Mouse (Mus musculus) cerebellum, postnatal 4 days (tissue): ENCODE data around the gene Rptor.

Experiments used
- DNase-seq, 2 experiments: peaks; one replicate each; pipeline ENCODE4 v3.0.0; 2022; ENCODE audit warnings: low spot score in 2 of 2, mixed read lengths in 1 of 2

Gene Rptor

GRCm38 (mm10) chr11:119689936-119690335 lies 87.2 kb downstream of the Rptor start:
- no peak for DNase-seq

- DNase-seq, result no peak
Observed at GRCm38 (mm10) chr11:119692196-119692910, 89.6 kb downstream of the Rptor start.

GRCm38 (mm10) chr11:119692911-119693261 lies 90.2 kb downstream of the Rptor start:
- DNase-seq, result no peak

- DNase-seq, result no peak
Observed at GRCm38 (mm10) chr11:119694146-119694860, 91.6 kb downstream of the Rptor start.

GRCm38 (mm10) chr11:119696401-119696800 lies 93.7 kb downstream of the Rptor start:
- DNase-seq, result no peak

- no peak for DNase-seq
Observed at GRCm38 (mm10) chr11:119705381-119706066, 102.8 kb downstream of the Rptor start.

- no peak for DNase-seq
Observed at GRCm38 (mm10) chr11:119707259-119707658, 104.6 kb downstream of the Rptor start.

- no peak for DNase-seq
Observed at GRCm38 (mm10) chr11:119709239-119709638, 106.5 kb downstream of the Rptor start.

GRCm38 (mm10) chr11:119710338-119710737 lies 107.6 kb downstream of the Rptor start:
- no peak for DNase-seq

GRCm38 (mm10) chr11:119710822-119711221 lies 108.1 kb downstream of the Rptor start:
- no peak for DNase-seq

GRCm38 (mm10) chr11:119715437-119715836 lies 112.7 kb downstream of the Rptor start:
- no peak for DNase-seq

GRCm38 (mm10) chr11:119715841-119716596 lies 113.3 kb downstream of the Rptor start:
- DNase-seq, result no peak

GRCm38 (mm10) chr11:119718115-119718514 lies 115.4 kb downstream of the Rptor start:
- no peak for DNase-seq

GRCm38 (mm10) chr11:119720101-119721048 lies 117.7 kb downstream of the Rptor start:
- no peak for DNase-seq

- DNase-seq, result no peak
Observed at GRCm38 (mm10) chr11:119724709-119725108, 122.0 kb downstream of the Rptor start.

GRCm38 (mm10) chr11:119731382-119731781 lies 128.7 kb downstream of the Rptor start:
- DNase-seq, result no peak

GRCm38 (mm10) chr11:119732362-119732761 lies 129.7 kb downstream of the Rptor start:
- no peak for DNase-seq

- DNase-seq, result no peak
Observed at GRCm38 (mm10) chr11:119732961-119733656, 130.4 kb downstream of the Rptor start.

GRCm38 (mm10) chr11:119733657-119733990 lies 130.9 kb downstream of the Rptor start:
- DNase-seq, result no peak

- DNase-seq, result no peak
Observed at GRCm38 (mm10) chr11:119735152-119735551, 132.4 kb downstream of the Rptor start.
